Mouse (Mus musculus) G1E (cell line): ENCODE measurements around the gene Aig1.

Experiments
- CTCF ChIP-seq: IDR thresholded peaks from 2 replicates; pipeline ENCODE4 v1.5.1; 2012; ENCODE audit warnings: low read depth, low read length, inconsistent platforms, mixed read lengths
- POLR2AphosphoS5 ChIP-seq: IDR thresholded peaks from 2 replicates; pipeline ENCODE4 v1.6.1; 2012; ENCODE audit warnings: low read depth, low read length, inconsistent platforms; ENCODE audit not compliant: insufficient replicate concordance
- TAL1 ChIP-seq: conservative IDR thresholded peaks from 2 replicates; pipeline ENCODE4 v1.6.1; 2012; ENCODE audit warnings: low read depth, low read length, inconsistent platforms, mixed read lengths

DNA sequence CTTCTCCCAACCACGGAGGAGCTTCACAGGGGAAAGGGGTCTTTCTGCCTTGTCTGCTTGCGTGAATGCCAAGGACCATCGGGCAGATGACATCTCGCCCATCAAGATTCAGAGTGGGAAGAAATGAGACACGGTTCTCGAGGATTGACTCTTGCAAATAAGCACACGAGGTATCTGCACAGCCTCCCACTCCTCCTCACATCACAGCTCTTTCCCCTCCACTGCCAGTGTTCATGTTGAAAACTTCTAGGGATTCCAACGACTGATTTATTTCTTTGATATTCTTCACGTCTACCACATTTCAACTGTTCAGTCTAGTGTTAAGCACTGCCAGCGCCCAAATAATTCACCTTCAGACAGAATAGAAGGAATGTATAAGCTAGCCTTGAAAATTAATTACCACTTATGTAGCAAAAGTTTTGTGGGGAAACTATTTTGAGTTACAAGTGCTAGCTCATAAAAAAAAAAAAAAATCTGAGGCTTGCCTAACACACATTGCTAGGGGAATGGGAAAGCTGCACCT lies 86.5 kb downstream of the Aig1 start:
- TF ChIP-seq POLR2AphosphoS5 (no peak), CTCF (no peak), TAL1 (no peak)
